ENCODE assay signal across 8 mouse cellular contexts in genomic region chr3:137969951-137970350, GRCm38 (mm10). TPM values are rescaled to one million over a fixed set of nuclear protein-coding genes. Genes with fewer than 3 reads are reported as not detected.
DNase-seq lines count a peak whose midpoint lies in the region; ATAC-seq and TF ChIP-seq lines count a peak whose summit lies in the region.

No protein-coding gene starts in this region.

- peak overlapping the region; percentile 17 for H3K9ac ChIP-seq in liver, embryonic 15.5 days

- DNase-seq in heart, embryonic 10.5 days (ENCODE audit: low spot score), result no peak
- no peak for DNase-seq in heart, adult 18-20 months
- peak; percentile 86 for DNase-seq in ZHBTc4 (ENCODE audit: low read depth, low spot score)
- DNase-seq in spleen, adult 12 weeks (ENCODE audit: low spot score), result no peak
- DNase-seq in thymus, postnatal 10 days (ENCODE audit: low spot score in 2 of 2), result no peak

- peak overlapping the region; percentile 29; the same call in 1 of the 2 replicates for H3K4me3 ChIP-seq in heart, embryonic 10.5 days
- peak overlapping the region; percentile 32 for H3K4me3 ChIP-seq in liver, embryonic 15.5 days (replicated peaks)
- peak overlapping the region; percentile 39 for H3K4me3 ChIP-seq in testis, adult 2 months (ENCODE audit: control insufficient read depth, low read depth, low read length)

- TF ChIP-seq POLR2A in testis, adult 2 months (IDR thresholded peaks at IDR 0.05; ENCODE audit: control insufficient read depth, low read depth, low read length), result no peak

- WGBS in heart, embryonic 10.5 days, result 45% methylated on average over 12 of the region's 12 CpGs
- WGBS in liver, embryonic 15.5 days (ENCODE audit: insufficient replicate concordance), result 29% methylated on average over 12 of the region's 12 CpGs

- H3K27ac ChIP-seq in heart, embryonic 10.5 days, result peak overlapping the region; percentile 60
- peak overlapping the region; percentile 97 for H3K27ac ChIP-seq in liver, embryonic 15.5 days (replicated peaks)
- H3K27ac ChIP-seq in testis, adult 2 months (ENCODE audit: control insufficient read depth, insufficient read depth, low read depth, low read length), result no peak overlapping the region

- peak; percentile 6; the same call in 1 of the 2 replicates for ATAC-seq in granulocyte monocyte progenitor cell, adult 5-6 weeks (replicated peaks; ENCODE audit: poor library complexity, severe bottlenecking)
- ATAC-seq in liver, embryonic 15.5 days (ENCODE audit: insufficient read depth), result no peak

- peaks cover 33% of the 10 kb centered on the region for H3K4me1 ChIP-seq in heart, embryonic 10.5 days
- H3K4me1 ChIP-seq in liver, embryonic 15.5 days (replicated peaks), result peaks cover 77% of the 10 kb centered on the region
- H3K4me1 ChIP-seq in testis, adult 2 months (ENCODE audit: control insufficient read depth, insufficient read depth, low read length), result peaks cover 3% of the 10 kb centered on the region

- H3K36me3 ChIP-seq in heart, embryonic 10.5 days, result no peaks in the 10 kb centered on the region
- H3K36me3 ChIP-seq in liver, embryonic 15.5 days (replicated peaks), result peaks cover 23% of the 10 kb centered on the region
- no peaks in the 10 kb centered on the region for H3K36me3 ChIP-seq in testis, adult 2 months (ENCODE audit: control insufficient read depth, insufficient read depth, low read length)

- H3K4me2 ChIP-seq in liver, embryonic 15.5 days, result peak overlapping the region; percentile 79

- no peaks in the 10 kb centered on the region for H3K27me3 ChIP-seq in heart, embryonic 10.5 days (ENCODE audit: insufficient read depth, poor library complexity, severe bottlenecking)
- no peaks in the 10 kb centered on the region for H3K27me3 ChIP-seq in liver, embryonic 15.5 days
- no peaks in the 10 kb centered on the region for H3K27me3 ChIP-seq in testis, adult 2 months (ENCODE audit: control insufficient read depth, insufficient read depth, low read length)

- TF ChIP-seq CTCF in testis, adult 2 months (IDR thresholded peaks at IDR 0.05; ENCODE audit: control insufficient read depth, insufficient read depth, insufficient replicate concordance, low read depth, low read length), result no peak

- H3K9me3 ChIP-seq in heart, embryonic 10.5 days, result no peaks in the 10 kb centered on the region
- H3K9me3 ChIP-seq in liver, embryonic 15.5 days (replicated peaks), result no peaks in the 10 kb centered on the region

RNA-seq across cellular contexts. Expression of gene Dapp1, which starts 11.4 kb away (rescaled TPM):
- 8.7 and 9.3 TPM in 2 replicates for polyA plus RNA-seq in heart, embryonic 10.5 days (2016; fragmentation: Nextera tagmentation; extraction: Ambion mirVana)
- 1 to 10 TPM; 5.4 to 9.7 TPM for total RNA-seq in heart, adult 18-20 months (2021)
- 116 and 120 TPM in 2 replicates for total RNA-seq in granulocyte monocyte progenitor cell, adult 5-6 weeks (2014; fragmentation: Nextera tagmentation)
- total RNA-seq in granulocyte monocyte progenitor cell, adult 5-6 weeks (2017), result 125 and 126 TPM in 2 replicates
- polyA plus RNA-seq in liver, embryonic 15.5 days (2015; fragmentation: Nextera tagmentation; extraction: Ambion mirVana), result 10.5 and 12.0 TPM in 2 replicates
- 24.9 and 26.6 TPM in 2 replicates for polyA plus RNA-seq in testis, adult 2 months (2012; rRNA removed)

RNA-seq across cellular contexts. Expression of gene Lamtor3, which starts 51.6 kb away (rescaled TPM):
- polyA plus RNA-seq in heart, embryonic 10.5 days (2016; fragmentation: Nextera tagmentation; extraction: Ambion mirVana), result 99.2 and 100 TPM in 2 replicates
- total RNA-seq in heart, adult 18-20 months (2021), result 10 to 100 TPM; 93.5 to 93.8 TPM
- total RNA-seq in granulocyte monocyte progenitor cell, adult 5-6 weeks (2014; fragmentation: Nextera tagmentation), result 62.4 and 76.7 TPM in 2 replicates
- 69.4 and 87.9 TPM in 2 replicates for total RNA-seq in granulocyte monocyte progenitor cell, adult 5-6 weeks (2017)
- polyA plus RNA-seq in liver, embryonic 15.5 days (2015; fragmentation: Nextera tagmentation; extraction: Ambion mirVana), result 52.1 and 53.8 TPM in 2 replicates
- polyA plus RNA-seq in testis, adult 2 months (2012; rRNA removed), result 12.9 and 15.0 TPM in 2 replicates
